Mouse (Mus musculus): ENCODE results near the gene Sgca.
"Not testable (repeated sequence)": the region's sequence is repeated elsewhere in the genome, so short reads cannot be mapped to it uniquely, and the experiment has no call there.

Sgca gene

DNA sequence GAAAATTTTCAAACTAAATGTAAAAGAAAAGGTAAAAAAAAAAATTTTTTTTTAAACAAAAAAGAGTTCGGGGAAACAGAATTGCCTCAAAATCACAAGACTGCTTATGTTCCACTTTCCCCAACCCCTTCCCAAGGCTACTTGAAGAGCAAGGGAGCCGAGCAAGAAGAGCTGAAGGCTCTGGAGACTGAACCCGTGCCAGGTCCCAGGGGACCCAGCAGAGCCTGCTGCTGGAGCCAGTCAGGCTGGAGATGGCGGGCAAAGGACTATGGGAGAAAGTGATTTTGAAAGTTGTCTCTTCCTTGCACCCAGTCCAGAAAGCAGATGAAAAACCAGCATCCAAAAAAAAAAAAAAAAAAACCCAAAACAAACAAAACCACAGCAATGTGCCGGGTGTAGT lies 9.7 kb upstream of the Sgca start:
- peak; percentile 35 for DNase-seq

DNA sequence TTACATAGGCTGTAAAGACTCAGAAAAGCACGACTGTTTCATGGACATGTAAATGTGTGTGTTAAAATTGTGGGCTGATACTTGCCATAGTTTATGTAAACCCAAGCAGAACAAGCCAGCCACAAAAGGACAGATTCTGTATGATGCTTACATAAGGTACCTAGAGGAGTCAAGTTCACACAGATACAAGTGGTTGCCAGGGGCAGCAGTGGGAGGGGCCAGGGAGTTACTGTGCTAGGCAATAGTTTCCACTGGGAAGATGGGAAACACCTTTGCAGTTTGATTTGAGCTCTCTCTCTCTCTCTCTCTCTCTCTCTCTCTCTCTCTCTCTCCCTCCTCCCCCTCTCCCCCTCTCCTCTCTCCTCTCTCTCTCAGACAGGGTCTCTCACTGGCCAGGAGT lies 9.0 kb upstream of the Sgca start:
- DNase-seq = peak; percentile 27

DNA sequence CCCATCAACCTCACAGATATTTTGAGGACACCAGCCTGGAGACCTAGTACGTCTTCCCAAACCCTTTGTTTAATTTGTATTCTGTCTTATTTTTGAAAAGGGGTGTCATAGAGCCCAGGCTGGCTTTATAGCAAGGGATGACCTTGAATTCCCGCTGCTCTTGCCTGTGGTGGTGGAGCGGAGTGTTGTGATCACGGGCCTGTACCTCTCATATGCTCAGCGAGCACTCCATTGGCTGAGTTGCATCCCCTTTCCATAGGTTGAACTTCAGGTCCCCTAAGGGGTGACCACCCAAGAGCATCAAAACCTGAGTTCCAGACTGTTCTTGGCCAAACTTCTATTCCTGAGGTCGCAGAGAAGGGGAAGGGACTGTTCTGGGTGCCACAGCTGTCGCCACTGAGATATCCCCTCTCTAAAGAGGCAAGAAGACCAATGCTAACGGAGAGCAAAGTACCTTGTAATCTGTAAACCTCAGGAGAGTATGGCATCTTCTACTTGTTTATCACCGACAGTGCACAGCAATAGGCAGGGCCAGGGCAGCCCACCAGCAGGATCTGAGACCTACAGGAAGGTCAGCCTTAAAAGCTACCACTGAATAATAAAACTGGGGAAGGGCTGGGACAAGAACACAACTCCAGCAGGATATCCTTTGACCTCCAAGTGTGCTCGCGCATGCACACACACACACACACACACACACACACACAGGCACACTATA lies 3.5 kb upstream of the Sgca start:
- DNase-seq = no peak

DNA sequence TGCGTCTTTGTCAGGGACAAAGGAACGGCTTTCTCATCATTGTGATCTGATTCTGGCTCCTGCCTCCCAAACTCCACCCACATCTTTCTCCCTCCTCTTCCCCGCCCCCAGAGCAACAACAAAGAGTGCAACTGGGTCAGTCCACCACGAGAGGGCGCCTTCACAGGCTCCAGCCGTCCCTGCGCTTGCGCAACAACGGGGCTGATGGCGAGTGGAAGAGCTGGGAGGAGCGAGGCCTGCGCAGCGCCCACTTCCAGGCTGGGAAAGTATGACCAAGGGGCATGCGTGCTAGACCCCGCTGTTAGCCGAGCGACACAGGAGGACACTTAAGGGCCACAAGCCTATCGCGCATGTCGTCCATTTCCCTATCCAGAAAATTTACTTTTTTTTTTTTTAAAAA lies 2.8 kb upstream of the Sgca start:
- DNase-seq = peak; percentile 97

DNA sequence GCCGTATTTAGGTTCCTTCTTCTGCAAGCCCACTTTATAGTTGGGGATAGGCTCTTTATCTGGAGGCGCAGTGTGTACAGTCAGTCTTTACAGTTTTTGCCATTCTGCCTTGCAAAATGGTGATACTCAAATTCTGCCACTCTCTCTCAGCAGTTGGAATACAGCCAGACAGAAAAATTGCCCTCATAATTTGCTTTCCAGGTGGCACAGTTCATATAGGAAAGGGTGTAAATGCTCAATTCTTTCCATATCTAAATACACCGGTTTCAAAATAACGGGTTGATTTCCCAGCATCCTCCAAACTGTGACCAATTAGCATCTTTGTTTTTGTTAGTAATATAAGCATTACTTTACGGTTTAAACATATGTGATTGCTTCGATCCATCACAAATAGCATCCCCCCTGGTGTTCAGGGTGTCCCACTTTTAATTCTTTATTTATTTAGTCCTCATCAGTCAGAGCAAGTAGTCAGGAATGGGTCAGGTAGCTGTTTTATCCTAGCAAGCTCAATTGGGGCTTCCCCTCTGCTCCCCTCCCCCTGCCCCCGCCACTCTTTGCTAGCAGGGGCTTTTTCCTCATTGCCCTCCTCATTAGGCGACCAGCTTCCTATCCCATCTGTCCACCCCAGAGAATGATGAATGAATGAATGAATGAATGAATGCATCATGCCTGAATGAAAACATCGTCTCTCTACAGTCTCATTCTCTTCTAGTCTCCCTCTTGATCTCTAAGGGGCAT lies 2.2 kb upstream of the Sgca start:
- no peak for DNase-seq

DNA sequence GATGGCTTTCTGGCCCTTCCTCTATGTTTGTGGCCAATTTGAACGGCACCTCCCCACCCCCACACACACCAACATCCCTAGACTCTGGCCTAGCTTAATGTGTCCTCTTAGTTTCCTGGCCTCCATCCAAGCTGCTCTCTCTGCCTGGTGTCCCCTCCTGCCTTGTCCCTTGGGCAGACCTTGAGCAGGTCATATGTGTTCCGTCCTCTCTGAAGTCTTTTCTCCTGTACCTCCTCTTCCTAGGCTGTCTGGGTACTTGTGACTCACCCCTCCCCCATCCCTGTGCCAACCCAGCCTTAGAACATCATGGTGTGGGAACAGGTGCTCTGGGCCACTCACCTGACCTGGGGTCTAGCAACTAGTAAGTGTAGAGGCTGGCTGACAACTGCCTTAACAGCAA lies 1.2 kb downstream of the Sgca start:
- no peak for DNase-seq

DNA sequence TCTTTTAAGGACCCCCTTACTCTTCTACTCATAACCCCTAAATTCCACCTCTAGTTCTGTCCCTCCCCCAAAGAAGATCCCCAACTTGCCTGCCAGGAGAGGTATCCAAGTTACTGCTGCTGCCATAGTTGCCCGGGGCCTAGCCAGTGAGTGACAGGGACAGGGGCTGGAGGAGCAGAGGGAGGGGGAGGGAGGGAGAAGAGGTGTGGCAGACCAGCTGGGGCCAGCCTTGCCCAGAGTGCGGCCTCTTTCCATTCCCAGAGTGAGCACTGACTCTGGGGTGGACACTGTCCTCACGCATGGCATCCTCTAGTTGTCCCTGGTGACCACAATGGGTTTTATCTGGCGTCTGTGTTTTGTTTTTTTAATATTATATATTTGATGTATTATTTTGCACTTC lies 2.8 kb downstream of the Sgca start:
- DNase-seq = no peak

DNA sequence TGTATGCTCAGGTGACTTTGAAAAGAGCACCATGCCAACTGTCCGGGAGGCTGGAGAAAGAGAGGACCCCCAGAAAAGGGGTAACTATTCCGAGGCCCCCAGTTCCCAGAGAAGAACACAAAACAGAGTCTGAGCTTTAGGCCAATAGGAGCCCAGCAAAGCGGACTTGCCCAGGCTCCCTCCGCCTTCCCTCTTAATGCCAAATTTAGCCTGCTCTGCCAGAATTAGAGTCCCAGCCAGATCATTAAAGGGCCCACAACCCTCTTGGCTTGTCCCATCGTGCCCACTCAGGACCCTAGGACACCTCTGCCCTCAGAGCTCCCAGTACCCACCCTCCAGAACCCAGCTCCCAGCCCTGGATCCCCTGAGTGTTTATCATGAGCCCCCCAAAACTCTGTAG lies 3.2 kb downstream of the Sgca start:
- peak; percentile 38 for DNase-seq

DNA sequence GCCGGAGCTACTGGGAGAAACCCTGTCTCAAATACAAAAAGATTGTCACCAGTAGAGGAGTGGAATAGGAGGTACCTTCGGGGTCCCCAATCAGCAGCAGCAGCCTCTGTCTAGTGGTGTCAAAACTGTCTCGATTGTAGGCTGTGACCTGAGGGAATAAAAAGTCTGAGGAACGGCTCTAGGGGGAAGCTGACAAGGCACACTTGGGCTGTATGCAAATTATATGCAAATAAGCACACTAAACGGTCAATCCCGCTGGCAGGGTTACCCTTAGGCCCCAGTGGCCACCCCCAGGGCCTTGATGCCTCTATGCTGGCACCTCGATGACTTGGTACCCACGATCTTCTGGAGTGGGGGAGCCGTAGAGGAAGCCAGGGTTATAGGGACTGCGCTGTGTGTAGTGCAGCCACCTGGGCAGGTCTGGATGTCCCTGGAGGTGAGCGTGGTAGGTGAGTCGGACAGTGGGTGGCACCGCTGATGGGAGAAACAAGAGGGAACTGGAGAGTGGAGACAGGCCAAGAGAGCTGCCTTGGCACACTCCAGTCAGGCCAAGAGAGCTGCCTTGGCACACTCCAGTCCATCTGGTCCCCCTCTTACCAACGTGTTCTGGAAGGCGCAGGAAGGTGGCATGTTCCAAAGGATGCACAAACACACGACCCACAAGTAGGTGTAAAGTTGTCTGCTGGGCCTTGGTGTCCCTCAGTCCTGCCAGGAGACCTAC lies 4.1 kb downstream of the Sgca start:
- peak; percentile 78 for DNase-seq

DNA sequence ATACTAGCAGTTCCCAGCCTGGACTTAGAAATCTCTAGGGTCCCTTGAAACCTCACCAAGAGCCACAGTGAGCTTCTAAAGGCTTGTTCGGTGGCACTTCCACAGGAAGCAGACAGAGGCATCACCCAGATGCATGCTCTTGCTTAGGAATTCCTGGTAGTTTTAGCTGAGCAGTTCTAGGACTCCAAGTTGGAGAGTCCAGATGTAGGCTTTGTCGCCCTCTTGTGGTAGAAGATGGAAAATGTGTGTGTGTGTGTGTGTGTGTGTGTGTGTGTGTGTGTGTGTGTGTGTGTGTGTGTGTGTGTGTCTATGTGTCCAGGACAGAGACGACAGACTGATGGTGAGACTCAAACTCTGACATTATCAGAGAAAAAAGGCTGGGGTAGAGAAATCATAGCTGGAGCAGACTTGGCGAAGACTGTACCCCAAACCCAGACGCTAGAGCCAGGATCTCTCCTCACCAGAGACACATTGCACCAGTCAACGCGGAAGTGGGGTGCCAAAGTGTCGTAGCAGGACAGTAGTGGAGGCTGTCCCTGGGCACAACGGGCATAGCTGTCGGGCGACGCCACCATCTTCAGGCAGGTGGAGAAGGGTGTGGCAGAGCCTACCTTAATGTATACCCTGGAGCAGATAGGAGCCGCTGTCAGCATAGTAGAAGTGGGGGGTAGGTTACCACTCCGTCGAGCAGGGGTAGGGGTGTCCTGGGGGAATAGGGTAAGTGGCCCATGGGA lies 5.8 kb downstream of the Sgca start:
- peak; percentile 44 for DNase-seq

DNA sequence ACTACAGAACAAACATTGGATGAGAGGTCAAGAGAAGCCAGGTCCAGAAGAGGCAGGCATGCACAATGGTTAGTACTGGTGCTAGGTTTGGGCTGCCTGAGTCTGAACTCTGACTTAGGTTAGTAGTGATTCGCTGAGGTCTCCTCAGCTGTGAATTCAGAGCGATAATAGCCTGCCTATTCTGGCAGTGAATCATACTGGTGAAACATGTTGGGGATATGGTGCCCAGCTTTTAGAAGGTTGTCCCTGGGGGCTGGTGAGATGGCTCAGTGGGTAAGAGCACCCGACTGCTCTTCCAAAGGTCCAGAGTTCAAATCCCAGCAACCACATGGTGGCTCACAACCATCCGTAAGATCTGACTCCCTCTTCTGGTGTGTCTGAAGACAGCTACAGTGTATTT lies 6.4 kb downstream of the Sgca start:
- DNase-seq = not testable (repeated sequence)

DNA sequence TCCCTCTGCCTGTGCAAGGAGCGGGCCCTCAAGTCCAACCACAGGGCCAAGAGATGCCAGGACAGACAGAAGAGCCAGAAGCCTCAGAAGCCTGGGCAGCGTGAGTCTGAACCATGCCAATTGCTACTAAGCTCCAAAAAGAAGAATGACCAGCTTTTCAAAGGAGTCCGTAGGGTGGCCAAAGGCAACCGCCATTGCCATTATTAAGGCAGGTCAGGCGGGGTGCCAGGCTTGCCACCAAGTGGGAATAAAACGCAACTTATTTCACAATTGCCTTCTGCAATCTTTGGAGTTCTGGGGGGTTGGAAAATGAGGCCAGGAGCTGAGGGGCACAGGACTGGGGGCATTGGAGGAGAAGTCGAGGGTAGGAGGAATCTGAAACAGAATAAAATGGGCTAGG lies 7.9 kb downstream of the Sgca start:
- peak; percentile 38 for DNase-seq

DNA sequence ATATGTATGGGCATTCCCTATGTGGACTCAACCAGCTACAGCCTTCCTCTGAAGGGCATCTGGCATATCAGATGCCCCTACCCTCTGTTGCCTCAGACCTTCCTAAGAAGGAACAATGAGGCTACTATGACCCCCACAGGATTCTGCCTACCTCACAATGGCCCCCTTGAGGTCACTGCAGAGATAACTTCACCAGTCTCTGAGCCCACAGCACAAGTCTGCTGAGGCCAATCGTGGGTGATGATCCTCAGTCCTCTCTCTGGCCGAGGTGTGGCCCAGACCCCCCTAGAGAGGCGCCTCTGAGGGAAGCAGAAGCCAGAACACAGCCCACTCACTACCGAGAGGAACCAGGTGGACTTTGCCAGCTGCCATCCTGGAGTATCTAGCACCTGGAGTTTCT lies 8.7 kb downstream of the Sgca start, which contains the start of gene Hils1:
Gene Hils1 (plus strand): TSS at position 175 of the 400 bp plus-strand sequence.
- no peak for DNase-seq

DNA sequence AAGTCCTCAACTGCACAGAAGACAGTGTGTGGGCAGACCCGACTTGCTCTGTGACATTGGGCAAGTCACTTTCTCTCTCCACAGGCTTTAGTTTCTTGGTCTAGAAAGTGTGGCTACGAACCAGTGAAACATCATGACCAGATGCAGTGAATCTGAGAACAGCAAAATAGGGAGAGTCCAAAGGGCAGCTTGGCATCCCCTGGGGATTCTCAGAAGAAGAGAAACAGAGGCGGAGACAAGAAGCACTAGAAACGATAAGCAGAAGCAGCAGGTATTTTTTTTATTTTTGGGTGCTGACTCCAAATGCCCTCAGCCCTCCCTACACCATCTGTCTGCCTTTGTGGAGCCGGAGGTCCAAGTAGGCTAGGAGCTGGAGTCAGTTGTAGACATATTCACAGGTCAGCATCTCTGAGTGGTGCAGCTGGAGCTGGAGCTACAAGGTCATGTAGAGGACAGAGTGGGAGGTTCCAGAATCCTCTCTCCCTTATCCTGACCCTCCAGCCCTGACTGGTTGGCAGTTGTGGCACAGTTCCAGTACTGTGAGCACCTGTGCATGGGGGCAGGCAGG lies 13.5 kb downstream of the Sgca start:
- no peak for DNase-seq

DNA sequence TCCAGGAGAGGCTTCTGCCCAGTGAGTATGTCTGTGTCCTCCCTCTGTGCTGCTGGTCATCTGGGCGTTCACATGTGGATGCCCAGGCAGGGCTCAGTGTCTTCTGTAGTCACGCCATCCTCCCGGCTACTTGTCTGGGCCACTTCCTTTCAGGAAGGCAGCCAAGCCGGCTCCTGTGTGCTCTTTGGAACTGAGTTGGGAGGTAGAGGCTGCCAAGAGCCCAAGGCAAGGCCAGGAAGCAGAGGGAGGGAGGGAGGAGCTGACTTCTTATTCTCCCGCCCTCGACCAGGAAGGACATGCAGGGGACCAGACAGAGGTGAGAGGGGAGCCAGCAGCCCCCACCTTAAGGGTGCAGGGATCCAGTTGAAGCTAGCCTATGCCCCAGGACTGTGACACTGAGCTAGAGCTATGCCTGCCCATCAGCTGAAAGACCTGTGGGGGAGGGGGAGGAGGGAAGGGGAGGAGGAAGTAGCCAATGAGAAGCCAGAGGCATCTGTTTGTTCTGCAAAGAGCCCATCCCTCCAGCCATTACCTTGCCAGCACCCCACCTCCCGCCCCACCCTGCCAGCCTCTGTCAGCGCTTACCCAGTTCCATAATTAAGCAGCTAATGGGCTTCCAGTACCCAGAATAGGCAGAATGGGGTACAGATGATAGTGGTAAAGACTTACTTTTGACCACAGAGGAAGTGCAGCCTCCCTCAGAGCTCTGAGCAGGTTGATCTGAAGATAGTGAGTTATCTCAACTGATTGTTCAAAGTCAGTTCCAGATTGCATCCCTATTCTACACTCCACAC lies 17.9 kb downstream of the Sgca start:
- DNase-seq = peak; percentile 62

DNA sequence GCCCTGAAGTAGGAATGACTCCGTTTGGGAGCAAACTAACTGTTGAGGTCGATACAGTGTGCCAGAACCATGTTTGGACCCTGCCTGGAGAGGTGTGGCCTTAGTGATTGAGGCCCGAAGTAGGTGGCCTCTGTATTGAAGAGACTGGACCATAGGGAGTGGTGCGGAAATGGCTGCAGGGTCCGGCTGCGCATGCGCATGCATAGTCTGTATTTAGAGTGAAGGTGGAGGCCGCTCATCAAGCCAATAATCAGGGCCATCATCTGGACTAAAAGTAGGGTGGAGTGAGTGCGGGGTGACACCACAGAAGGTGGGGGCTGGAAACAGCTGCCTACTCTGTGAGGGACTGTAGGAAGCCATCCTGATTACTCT lies 18.4 kb downstream of the Sgca start:
- no peak for DNase-seq

DNA sequence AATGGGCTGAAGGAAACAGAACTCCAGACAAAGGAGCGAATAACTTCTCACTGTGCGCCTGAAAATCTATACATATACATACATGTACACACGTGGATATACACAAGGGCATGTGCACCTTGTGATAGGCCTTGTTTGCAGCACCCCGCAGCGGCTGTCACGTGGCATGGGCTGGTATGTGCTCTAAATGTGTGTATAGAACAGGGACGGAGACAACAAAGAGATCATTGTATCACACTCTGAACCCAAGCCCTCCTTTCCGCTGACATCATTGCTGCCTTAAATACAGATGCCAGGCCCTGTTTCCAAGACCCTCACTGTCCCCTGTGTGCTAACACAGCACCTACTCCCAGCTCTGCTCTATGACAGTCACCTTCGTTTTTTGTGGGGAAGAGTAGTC lies 21.0 kb downstream of the Sgca start:
- no peak for DNase-seq

DNA sequence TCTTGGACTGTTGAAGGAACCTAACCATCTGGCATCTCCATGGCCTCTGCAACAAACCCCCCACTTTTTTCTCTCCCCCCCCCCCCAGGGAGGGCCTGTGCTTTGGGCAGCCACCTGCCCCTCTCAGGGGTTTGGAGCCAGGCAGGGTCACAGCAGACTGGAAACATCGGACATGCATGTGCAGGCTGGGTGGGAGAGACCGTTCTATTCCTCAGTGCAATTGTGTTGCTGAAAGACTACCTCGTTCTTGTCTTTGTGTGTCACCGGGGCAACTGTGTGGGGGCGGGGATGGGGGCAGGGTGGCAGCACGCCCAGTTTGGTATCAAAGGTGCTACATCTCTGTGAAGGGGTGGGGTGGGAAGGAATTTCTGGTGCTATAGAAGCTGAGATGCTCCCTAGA lies 24.0 kb downstream of the Sgca start:
- DNase-seq = no peak

DNA sequence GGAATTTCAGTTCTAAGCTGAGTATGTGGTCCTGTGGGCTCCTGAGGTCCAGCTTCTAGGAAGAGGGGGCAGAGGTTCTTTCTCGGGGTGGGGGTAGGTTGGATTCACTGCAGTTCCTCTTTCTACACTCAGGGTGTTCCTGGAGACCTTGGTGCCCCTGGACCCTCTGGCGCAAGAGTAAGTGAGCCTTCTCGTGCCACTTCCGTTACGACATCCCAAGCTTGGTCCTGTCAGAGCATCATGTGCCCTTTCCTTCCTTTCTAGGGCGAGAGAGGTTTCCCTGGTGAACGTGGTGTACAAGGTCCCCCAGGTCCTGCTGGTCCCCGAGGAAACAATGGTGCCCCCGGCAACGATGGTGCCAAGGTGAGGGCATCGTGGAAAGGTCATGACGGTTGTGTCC lies 30.9 kb downstream of the Sgca start:
- DNase-seq = no peak

DNA sequence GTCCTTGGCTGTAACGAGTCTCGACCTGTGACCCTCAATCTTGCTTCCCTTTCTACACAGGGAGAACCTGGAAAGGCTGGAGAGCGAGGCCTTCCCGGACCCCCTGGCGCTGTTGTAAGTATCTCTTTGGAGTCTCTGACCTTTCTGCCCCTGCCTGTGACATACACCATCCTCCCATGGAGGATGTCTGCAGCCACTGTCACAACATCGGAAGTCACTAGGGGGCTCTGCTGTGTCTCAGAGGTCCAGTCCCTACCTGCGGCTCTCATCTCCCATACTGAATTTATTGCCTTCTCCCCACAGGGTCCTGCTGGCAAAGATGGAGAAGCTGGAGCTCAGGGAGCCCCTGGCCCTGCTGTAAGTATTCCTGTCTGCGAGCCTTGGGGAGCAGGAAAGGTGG lies 31.8 kb downstream of the Sgca start:
- no peak for DNase-seq

DNA sequence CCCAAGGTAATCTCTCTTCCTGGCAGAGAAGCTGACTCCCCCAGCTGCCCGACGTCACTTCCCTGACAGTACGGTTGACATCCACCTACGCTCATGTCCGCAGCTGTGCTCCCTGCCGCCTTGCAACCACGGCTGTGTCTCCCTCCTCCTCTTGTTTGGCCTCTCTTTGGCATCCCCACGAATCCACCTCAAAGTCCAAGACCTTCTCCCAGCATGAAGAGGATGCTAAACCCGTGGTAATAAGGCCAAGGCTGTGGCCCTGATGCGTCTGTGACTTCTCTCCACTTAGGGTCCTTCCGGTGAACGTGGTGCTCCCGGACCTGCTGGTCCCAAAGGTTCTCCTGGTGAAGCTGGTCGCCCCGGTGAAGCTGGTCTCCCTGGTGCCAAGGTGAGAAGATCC lies 33.1 kb downstream of the Sgca start:
- DNase-seq = no peak
